Mouse (Mus musculus) R1 (cell line): ENCODE data around the gene Pard3b.

Source experiments
- DNase-seq: peaks from one replicate; pipeline ENCODE4 v3.0.0-alpha.2; 2018; ENCODE audit warnings: low read depth, low spot score

Pard3b gene

GRCm38 (mm10) chr1:62388013-62388412 lies 749.4 kb downstream of the Pard3b start:
- DNase-seq = no peak

- peak; percentile 28 for DNase-seq
These were observed 754.2 kb downstream of the Pard3b start for GRCm38 (mm10) chr1:62392863-62393262.

GRCm38 (mm10) chr1:62394555-62394954 lies 755.9 kb downstream of the Pard3b start:
- no peak for DNase-seq

GRCm38 (mm10) chr1:62398261-62398660 lies 759.6 kb downstream of the Pard3b start:
- DNase-seq = peak; percentile 83

- no peak for DNase-seq
These were observed 760.1 kb downstream of the Pard3b start for GRCm38 (mm10) chr1:62398738-62399137.

- no peak for DNase-seq
These were observed 766.4 kb downstream of the Pard3b start for GRCm38 (mm10) chr1:62405061-62405460.

GRCm38 (mm10) chr1:62411368-62411767 lies 772.7 kb downstream of the Pard3b start:
- no peak for DNase-seq

- no peak for DNase-seq
These were observed 773.4 kb downstream of the Pard3b start for GRCm38 (mm10) chr1:62412019-62412418.

GRCm38 (mm10) chr1:62412988-62413387 lies 774.4 kb downstream of the Pard3b start:
- DNase-seq = no peak

GRCm38 (mm10) chr1:62414521-62414920 lies 775.9 kb downstream of the Pard3b start:
- peak; percentile 17 for DNase-seq

GRCm38 (mm10) chr1:62416627-62417374 lies 778.2 kb downstream of the Pard3b start:
- no peak for DNase-seq

GRCm38 (mm10) chr1:62422896-62423650 lies 784.4 kb downstream of the Pard3b start:
- no peak for DNase-seq

- no peak for DNase-seq
These were observed 786.7 kb downstream of the Pard3b start for GRCm38 (mm10) chr1:62425369-62425768.

- DNase-seq = no peak
These were observed 790.1 kb downstream of the Pard3b start for GRCm38 (mm10) chr1:62428736-62429135.

GRCm38 (mm10) chr1:62429333-62430182 lies 790.9 kb downstream of the Pard3b start:
- no peak for DNase-seq

GRCm38 (mm10) chr1:62431054-62431453 lies 792.4 kb downstream of the Pard3b start:
- no peak for DNase-seq

GRCm38 (mm10) chr1:62433891-62434290 lies 795.3 kb downstream of the Pard3b start:
- DNase-seq = no peak

- peak; percentile 6 for DNase-seq
These were observed 797.2 kb downstream of the Pard3b start for GRCm38 (mm10) chr1:62435844-62436243.

- no peak for DNase-seq
These were observed 797.7 kb downstream of the Pard3b start for GRCm38 (mm10) chr1:62436304-62436703.

GRCm38 (mm10) chr1:62437493-62437892 lies 798.9 kb downstream of the Pard3b start:
- DNase-seq = no peak

- no peak for DNase-seq
These were observed 805.8 kb downstream of the Pard3b start for GRCm38 (mm10) chr1:62444406-62444805.

- no peak for DNase-seq
These were observed 808.2 kb downstream of the Pard3b start for GRCm38 (mm10) chr1:62446818-62447217.
